Mouse (Mus musculus) cerebellum, adult 2 months (tissue): ENCODE measurements around the gene Nubp1.

Source experiments
- CTCF ChIP-seq: fragments of 200-500 bp; IDR thresholded peaks from 2 replicates; pipeline ENCODE4 v1.5.1; 2011; ENCODE audit warnings: low read depth, mild to moderate bottlenecking, control low read depth, low read length, moderate library complexity, borderline replicate concordance; ENCODE audit not compliant: insufficient read depth
- POLR2A ChIP-seq: fragments of 200-500 bp; IDR thresholded peaks from 2 replicates; pipeline ENCODE4 v1.6.1; 2011; ENCODE audit warnings: low read length, control low read depth, borderline replicate concordance; ENCODE audit not compliant: insufficient read depth

- TF ChIP-seq CTCF (no peak), POLR2A (no peak)
Observed at GRCm38 (mm10) chr16:10468201-10468600, 56.5 kb downstream of the Nubp1 start.
